Mouse (Mus musculus) limb, embryonic 13.5 days (tissue): ENCODE results near the gene Podxl2. TPM values are rescaled to one million over a fixed set of nuclear protein-coding genes. Genes with fewer than 3 reads are reported as not detected.

Source experiments
- ATAC-seq: fragments of 200-750 bp; cut with Nextera tagmentation; 2 replicates; pipeline ENCODE4 v1.8.0; 2017; ENCODE audit warnings: low read depth, moderate number of reproducible peaks, moderate TSS enrichment; ENCODE audit not compliant: low FRiP score
- H3K27ac ChIP-seq: fragments of 300-500 bp; sonication (generic); 2 replicates; pipeline ENCODE4 v1.5.1; 2015; ENCODE audit warnings: inconsistent platforms, mild to moderate bottlenecking, moderate library complexity
- H3K27me3 ChIP-seq: fragments of 300-500 bp; sonication (generic); 2 replicates; pipeline ENCODE4 v1.6.1; 2015; ENCODE audit warnings: mild to moderate bottlenecking, inconsistent platforms
- H3K36me3 ChIP-seq: fragments of 300-500 bp; sonication (generic); 2 replicates; pipeline ENCODE4 v1.6.1; 2015; ENCODE audit warnings: inconsistent platforms, mild to moderate bottlenecking, moderate library complexity
- H3K4me1 ChIP-seq: fragments of 300-500 bp; sonication (generic); 2 replicates; pipeline ENCODE4 v1.6.1; 2015; ENCODE audit warnings: inconsistent platforms
- H3K4me2 ChIP-seq: fragments of 300-500 bp; sonication (generic); replicated peaks from 2 replicates; pipeline ENCODE4 v1.6.1; 2015; ENCODE audit warnings: inconsistent platforms, mild to moderate bottlenecking, moderate library complexity
- H3K4me3 ChIP-seq: fragments of 300-500 bp; sonication (generic); 2 replicates; pipeline ENCODE4 v1.5.1; 2015; ENCODE audit warnings: moderate library complexity, mild to moderate bottlenecking, inconsistent platforms
- H3K9ac ChIP-seq: fragments of 300-500 bp; sonication (generic); 2 replicates; pipeline ENCODE4 v1.6.1; 2015; ENCODE audit warnings: mild to moderate bottlenecking, inconsistent platforms
- H3K9me3 ChIP-seq: fragments of 300-500 bp; sonication (generic); 2 replicates; pipeline ENCODE4 v1.6.1; 2016; ENCODE audit warnings: inconsistent platforms
- WGBS: fragments of 180-500 bp; shearing (Covaris S2); methylation state at CpG from one replicate; pipeline ENCODE4 v1.1.7; 2015; 5-methylcytosine and 5-hydroxymethylcytosine counted together
- polyA plus RNA-seq: library from polyadenylated mRNA; unstranded; fragments of >200 nt; fragmentation: Nextera tagmentation; extraction: Ambion mirVana; gene quantifications from 2 replicates; pipeline ENCODE4 v1.2.1, GENCODE M21; 2015

The Podxl2 gene
- 108 and 114 TPM in 2 replicates for polyA plus RNA-seq

- Histone ChIP-seq H3K4me1 (peaks cover 32% of the 10 kb centered on the region), H3K36me3 (no peaks in the 10 kb centered on the region), H3K9me3 (no peaks in the 10 kb centered on the region), H3K27ac (0 out of 2 replicates have a peak within 1 kb of the TSS, but pooled peaks have one; percentile 15), H3K27me3 (peaks cover 10% of the 10 kb centered on the region), H3K4me2 (peak within 1 kb of the TSS; percentile 96), H3K4me3 (peak within 1 kb of the TSS; percentile 87), H3K9ac (peak within 1 kb of the TSS; percentile 89)
- 7% methylated on average over 41 of the region's 63 CpGs for WGBS
- ATAC-seq, result peak; percentile 69
These were observed at the start of gene Podxl2 for GRCm38 (mm10) chr6:88874868-88875508. Gene Podxl2 (minus strand): TSS chr6:88875044.

GRCm38 (mm10) chr6:88918802-88919201 lies 44.0 kb upstream of the Podxl2 start:
- 75% methylated on average over 8 of the region's 8 CpGs for WGBS
- no peaks in the 10 kb centered on the region for H3K9me3 ChIP-seq
- no peak overlapping the region for H3K27ac ChIP-seq
- no peak for ATAC-seq
- H3K4me2 ChIP-seq, result no peak overlapping the region
- H3K27me3 ChIP-seq, result no peaks in the 10 kb centered on the region
- no peaks in the 10 kb centered on the region for H3K36me3 ChIP-seq
- H3K9ac ChIP-seq, result no peak overlapping the region
- peaks cover 6% of the 10 kb centered on the region; the same call in 1 of the 2 replicates for H3K4me1 ChIP-seq
- H3K4me3 ChIP-seq, result no peak overlapping the region

- H3K27ac ChIP-seq, result no peak overlapping the region
- 65% methylated on average over 1 of the region's 1 CpGs for WGBS
- H3K4me1 ChIP-seq, result 0 out of 2 replicates have a peak, but pooled peaks cover 5% of the 10 kb centered on the region
- H3K9ac ChIP-seq, result no peak overlapping the region
- H3K9me3 ChIP-seq, result no peaks in the 10 kb centered on the region
- H3K4me2 ChIP-seq, result no peak overlapping the region
- H3K36me3 ChIP-seq, result peaks cover 19% of the 10 kb centered on the region
- no peak overlapping the region for H3K4me3 ChIP-seq
- no peaks in the 10 kb centered on the region for H3K27me3 ChIP-seq
- ATAC-seq, result no peak
These were observed 41.3 kb upstream of the Podxl2 start for GRCm38 (mm10) chr6:88916153-88916552.

- Histone ChIP-seq H3K27ac (no peak overlapping the region), H3K4me1 (0 out of 2 replicates have a peak, but pooled peaks cover 5% of the 10 kb centered on the region), H3K36me3 (peaks cover 26% of the 10 kb centered on the region), H3K4me2 (no peak overlapping the region), H3K9me3 (no peaks in the 10 kb centered on the region), H3K27me3 (no peaks in the 10 kb centered on the region), H3K4me3 (no peak overlapping the region), H3K9ac (no peak overlapping the region)
- WGBS, result 85% methylated on average over 4 of the region's 4 CpGs
- ATAC-seq, result no peak
These were observed 40.7 kb upstream of the Podxl2 start for GRCm38 (mm10) chr6:88915510-88915909.

GRCm38 (mm10) chr6:88914799-88915198 lies 40.0 kb upstream of the Podxl2 start:
- no peak for ATAC-seq
- no peaks in the 10 kb centered on the region for H3K9me3 ChIP-seq
- H3K9ac ChIP-seq, result no peak overlapping the region
- no peaks in the 10 kb centered on the region for H3K27me3 ChIP-seq
- no peak overlapping the region for H3K4me3 ChIP-seq
- no peak overlapping the region for H3K4me2 ChIP-seq
- 76% methylated on average over 5 of the region's 5 CpGs for WGBS
- H3K27ac ChIP-seq, result no peak overlapping the region
- peaks cover 33% of the 10 kb centered on the region for H3K36me3 ChIP-seq
- H3K4me1 ChIP-seq, result 0 out of 2 replicates have a peak, but pooled peaks cover 5% of the 10 kb centered on the region

GRCm38 (mm10) chr6:88913440-88913839 lies 38.6 kb upstream of the Podxl2 start:
- no peak overlapping the region for H3K9ac ChIP-seq
- H3K36me3 ChIP-seq, result peaks cover 46% of the 10 kb centered on the region
- no peak overlapping the region for H3K4me3 ChIP-seq
- H3K4me1 ChIP-seq, result 0 out of 2 replicates have a peak, but pooled peaks cover 5% of the 10 kb centered on the region
- no peak for ATAC-seq
- no peaks in the 10 kb centered on the region for H3K9me3 ChIP-seq
- H3K27ac ChIP-seq, result no peak overlapping the region
- H3K27me3 ChIP-seq, result no peaks in the 10 kb centered on the region
- H3K4me2 ChIP-seq, result no peak overlapping the region

GRCm38 (mm10) chr6:88913022-88913421 lies 38.2 kb upstream of the Podxl2 start:
- Histone ChIP-seq H3K27ac (no peak overlapping the region), H3K9ac (no peak overlapping the region), H3K4me1 (0 out of 2 replicates have a peak, but pooled peaks cover 3% of the 10 kb centered on the region), H3K4me3 (no peak overlapping the region), H3K27me3 (no peaks in the 10 kb centered on the region), H3K4me2 (no peak overlapping the region), H3K36me3 (peaks cover 50% of the 10 kb centered on the region), H3K9me3 (no peaks in the 10 kb centered on the region)
- 79% methylated on average over 4 of the region's 4 CpGs for WGBS
- no peak for ATAC-seq

- Histone ChIP-seq H3K36me3 (peaks cover 61% of the 10 kb centered on the region), H3K4me2 (no peak overlapping the region), H3K27me3 (no peaks in the 10 kb centered on the region), H3K27ac (no peak overlapping the region), H3K9me3 (no peaks in the 10 kb centered on the region), H3K9ac (no peak overlapping the region), H3K4me1 (peaks cover 13% of the 10 kb centered on the region), H3K4me3 (no peak overlapping the region)
- no peak for ATAC-seq
- 94% methylated on average over 6 of the region's 6 CpGs for WGBS
These were observed 34.3 kb upstream of the Podxl2 start for GRCm38 (mm10) chr6:88909151-88909550.

- H3K27me3 ChIP-seq, result no peaks in the 10 kb centered on the region
- WGBS, result 19% methylated on average over 16 of the region's 16 CpGs
- H3K9me3 ChIP-seq, result no peaks in the 10 kb centered on the region
- peak overlapping the region; percentile 46; the same call in 1 of the 2 replicates for H3K4me2 ChIP-seq
- peak overlapping the region; percentile 3; the same call in 1 of the 2 replicates for H3K4me3 ChIP-seq
- peaks cover 46% of the 10 kb centered on the region for H3K36me3 ChIP-seq
- no peak overlapping the region for H3K9ac ChIP-seq
- no peak for ATAC-seq
- H3K27ac ChIP-seq, result no peak overlapping the region
- H3K4me1 ChIP-seq, result peaks cover 28% of the 10 kb centered on the region
These were observed 31.7 kb upstream of the Podxl2 start for GRCm38 (mm10) chr6:88906369-88907108.

- H3K36me3 ChIP-seq, result peaks cover 31% of the 10 kb centered on the region
- H3K27me3 ChIP-seq, result no peaks in the 10 kb centered on the region
- no peak overlapping the region for H3K9ac ChIP-seq
- H3K27ac ChIP-seq, result no peak overlapping the region
- no peak for ATAC-seq
- H3K4me2 ChIP-seq, result no peak overlapping the region
- 89% methylated on average over 7 of the region's 7 CpGs for WGBS
- H3K4me1 ChIP-seq, result peaks cover 35% of the 10 kb centered on the region
- no peaks in the 10 kb centered on the region for H3K9me3 ChIP-seq
- no peak overlapping the region for H3K4me3 ChIP-seq
These were observed 30.2 kb upstream of the Podxl2 start for GRCm38 (mm10) chr6:88905042-88905441.

GRCm38 (mm10) chr6:88904456-88904974 lies 29.7 kb upstream of the Podxl2 start:
- ATAC-seq, result no peak
- Histone ChIP-seq H3K4me2 (0 out of 2 replicates have a peak overlapping the region, but pooled peaks have one; percentile 94), H3K27me3 (no peaks in the 10 kb centered on the region), H3K9ac (no peak overlapping the region), H3K27ac (no peak overlapping the region), H3K4me1 (peaks cover 35% of the 10 kb centered on the region), H3K4me3 (no peak overlapping the region), H3K9me3 (no peaks in the 10 kb centered on the region), H3K36me3 (peaks cover 26% of the 10 kb centered on the region)
- WGBS, result 85% methylated on average over 4 of the region's 4 CpGs

- no peak overlapping the region for H3K27ac ChIP-seq
- no peaks in the 10 kb centered on the region for H3K27me3 ChIP-seq
- peak overlapping the region; percentile 94 for H3K4me2 ChIP-seq
- peaks cover 18% of the 10 kb centered on the region; the same call in 1 of the 2 replicates for H3K36me3 ChIP-seq
- H3K9me3 ChIP-seq, result no peaks in the 10 kb centered on the region
- peaks cover 35% of the 10 kb centered on the region for H3K4me1 ChIP-seq
- no peak for ATAC-seq
- H3K4me3 ChIP-seq, result peak overlapping the region; percentile 82
- peak overlapping the region; percentile 92 for H3K9ac ChIP-seq
- WGBS, result 88% methylated on average over 5 of the region's 5 CpGs
These were observed 28.9 kb upstream of the Podxl2 start for GRCm38 (mm10) chr6:88903708-88904107.
